11 mouse cellular contexts compared by ENCODE assay signal in the genomic region with DNA sequence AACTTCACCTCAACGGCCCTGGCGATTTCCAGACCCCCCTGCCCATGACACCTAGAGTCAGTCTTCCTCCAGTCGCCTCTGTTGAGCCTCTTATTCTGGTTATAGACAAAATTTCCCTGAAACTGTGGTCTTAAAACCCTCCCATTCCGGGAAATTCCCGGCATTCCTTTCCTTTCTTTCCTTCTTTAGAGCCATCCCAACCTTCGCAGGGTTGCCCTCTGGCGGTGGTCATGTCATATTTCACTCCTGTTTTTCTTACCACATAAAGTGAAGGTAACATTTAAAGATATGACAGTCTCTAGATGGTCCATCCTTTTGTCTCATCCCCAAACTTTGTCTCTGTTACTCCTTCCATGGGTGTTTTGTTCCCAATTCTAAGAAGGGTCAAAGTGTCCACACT.
DNase-seq lines count a peak whose midpoint lies in the region; TF ChIP-seq lines count a peak whose summit lies in the region.
"Had no signal": no experiment of that assay in that cellular context is flagged by ENCODE, and none has a peak within 500 bp of the region (broad histone marks: within the 10 kb centered on the region; RNA-seq: fewer than 3 reads in every experiment).

No protein-coding gene starts in this region.

- TF ChIP-seq CTCF in heart, adult 2 months (IDR thresholded peaks at IDR 0.05) = peak; percentile 60
- TF ChIP-seq CTCF in small intestine, adult 2 months (IDR thresholded peaks at IDR 0.05; ENCODE audit: extremely low read depth, insufficient read length, insufficient replicate concordance, low read depth, low read length) = peak; percentile 56; the same call in 1 of the 2 replicates

- H3K27ac ChIP-seq in heart, adult 2 months = no peak overlapping the region
- H3K27ac ChIP-seq in embryonic facial prominence, embryonic 10.5 days (replicated peaks) = no peak overlapping the region
- no peak overlapping the region for H3K27ac ChIP-seq in small intestine, adult 2 months (ENCODE audit: insufficient read depth, low read depth, low read length)
- H3K27ac ChIP-seq: forebrain, embryonic 13.5 days; neural tube, embryonic 13.5 days had no signal

- H3K36me3 ChIP-seq in heart, adult 2 months (ENCODE audit: control insufficient read depth, insufficient read depth, low read length) = no peaks in the 10 kb centered on the region
- no peaks in the 10 kb centered on the region for H3K36me3 ChIP-seq in embryonic facial prominence, embryonic 10.5 days (replicated peaks)
- no peaks in the 10 kb centered on the region for H3K36me3 ChIP-seq in small intestine, adult 2 months (ENCODE audit: control insufficient read depth, insufficient read depth, low read length)
- H3K36me3 ChIP-seq: neural tube, embryonic 13.5 days had no signal

- TF ChIP-seq POLR2A in heart, adult 2 months (IDR thresholded peaks at IDR 0.05; ENCODE audit: insufficient read depth, low read depth, low read length) = no peak
- TF ChIP-seq POLR2A in small intestine, adult 2 months (IDR thresholded peaks at IDR 0.05; ENCODE audit: low read depth, low read length) = no peak

- DNase-seq in heart, adult 2 months = no peak
- DNase-seq in heart, adult 9 months (ENCODE audit: low spot score in 2 of 2) = no peak
- DNase-seq in ovary, postnatal 36 days (ENCODE audit: low spot score) = peak; percentile 16
- no peak for DNase-seq in ovary, adult 18-20 months (ENCODE audit: low spot score)
- DNase-seq in embryonic facial prominence, embryonic 10.5 days (ENCODE audit: low spot score) = peak; percentile 43
- no peak for DNase-seq in thymus, postnatal 0 days (ENCODE audit: low spot score)
- no peak for DNase-seq in spleen, postnatal 14 days (ENCODE audit: low spot score in 2 of 2)
- DNase-seq: adrenal gland, postnatal 14 days had no signal

- intact Hi-C loops in heart, adult 2 months (cut with DNase I) = no loop called here

- H3K4me1 ChIP-seq in heart, adult 2 months (ENCODE audit: control insufficient read depth, insufficient read depth, low read length) = no peaks in the 10 kb centered on the region
- H3K4me1 ChIP-seq in embryonic facial prominence, embryonic 10.5 days = no peaks in the 10 kb centered on the region
- peaks cover 9% of the 10 kb centered on the region for H3K4me1 ChIP-seq in small intestine, adult 2 months (ENCODE audit: control insufficient read depth, insufficient read depth, insufficient read length, low read length)
- H3K4me1 ChIP-seq: forebrain, embryonic 13.5 days; neural tube, embryonic 13.5 days had no signal

- H3K9me3 ChIP-seq in embryonic facial prominence, embryonic 10.5 days = no peaks in the 10 kb centered on the region
- H3K9me3 ChIP-seq: forebrain, embryonic 13.5 days; neural tube, embryonic 13.5 days had no signal

- no peak overlapping the region for H3K4me3 ChIP-seq in heart, adult 2 months
- H3K4me3 ChIP-seq in embryonic facial prominence, embryonic 10.5 days = no peak overlapping the region
- no peak overlapping the region for H3K4me3 ChIP-seq in small intestine, adult 2 months (ENCODE audit: low read depth, low read length)
- H3K4me3 ChIP-seq: forebrain, embryonic 13.5 days; neural tube, embryonic 13.5 days had no signal

- H3K9ac ChIP-seq in heart, adult 2 months (ENCODE audit: low read depth, low read length) = no peak overlapping the region
- H3K9ac ChIP-seq: forebrain, embryonic 13.5 days; neural tube, embryonic 13.5 days had no signal

- no peaks in the 10 kb centered on the region for H3K27me3 ChIP-seq in heart, adult 2 months (ENCODE audit: control insufficient read depth, insufficient read depth, low read length)
- no peaks in the 10 kb centered on the region for H3K27me3 ChIP-seq in embryonic facial prominence, embryonic 10.5 days (replicated peaks; ENCODE audit: low read depth, poor library complexity, severe bottlenecking)
- no peaks in the 10 kb centered on the region for H3K27me3 ChIP-seq in small intestine, adult 2 months (ENCODE audit: control insufficient read depth, insufficient read depth, low read length)
- H3K27me3 ChIP-seq: forebrain, embryonic 13.5 days; neural tube, embryonic 13.5 days had no signal

- TF ChIP-seq EP300 in heart, adult 2 months (IDR thresholded peaks at IDR 0.05; ENCODE audit: insufficient read depth, low read depth, low read length) = no peak

- no peaks in the 10 kb centered on the region for H3K79me2 ChIP-seq in heart, adult 2 months (replicated peaks; ENCODE audit: control insufficient read depth, insufficient read depth, low read length)

- 37% methylated on average over 7 of the region's 7 CpGs for WGBS in heart, adult 2 months
- 43% methylated on average over 7 of the region's 7 CpGs for WGBS in embryonic facial prominence, embryonic 10.5 days
- 28% methylated on average over 7 of the region's 7 CpGs for WGBS in small intestine, adult 2 months

Comparison
In these comparisons a context has a peak if more than half of its experiments do, and no peak if none do; other contexts are left out.
1. DNase-seq: peak in ovary, postnatal 36 days (single experiment) and embryonic facial prominence, embryonic 10.5 days (single experiment); none in heart, adult 2 months (0 of 2), heart, adult 9 months (0 of 2), ovary, adult 18-20 months (single experiment), thymus, postnatal 0 days (single experiment) and spleen, postnatal 14 days (0 of 2).